Mouse (Mus musculus) subcutaneous adipose tissue, adult 2 months (tissue): Measurements from ENCODE around the gene Rasgrp4. TPM values are rescaled to one million over a fixed set of nuclear protein-coding genes. Genes with fewer than 3 reads are reported as not detected.

Experiments used
- polyA plus RNA-seq: library from polyadenylated mRNA; depleted of rRNA; stranded (reverse); fragments of >200 nt; gene quantifications from 2 replicates; pipeline ENCODE4 v1.2.3, GENCODE M21; 2012; ENCODE audit warnings: low replicate concordance; rRNA removed

Rasgrp4 gene
- polyA plus RNA-seq: 16.5 and 16.6 TPM in 2 replicates

GRCm38 (mm10) chr7:29134693-29135386 lies at the start of gene Rasgrp4:
TSS of gene Rasgrp4 (plus strand) at chr7:29134851.

GRCm38 (mm10) chr7:29124970-29125369 lies 9.7 kb upstream of the Rasgrp4 start, which contains the start of gene Ryr1:
TSS of gene Ryr1 (minus strand) at chr7:29125179.

GRCm38 (mm10) chr7:29155838-29156782 lies 21.5 kb downstream of the Rasgrp4 start, which contains the start of gene Fam98c:
TSS of gene Fam98c (minus strand) at chr7:29156234.

GRCm38 (mm10) chr7:29170066-29170754 lies 35.6 kb downstream of the Rasgrp4 start, which contains the start of the genes Ggn and Spred3:
TSS of gene Ggn (plus strand) at chr7:29170210.
TSS of gene Spred3 (minus strand) at chr7:29170411.

GRCm38 (mm10) chr7:29180077-29180853 lies 45.6 kb downstream of the Rasgrp4 start, which contains the start of gene Psmd8:
TSS of gene Psmd8 (minus strand) at chr7:29180701.

Other genes with a start within 250 kb of the Rasgrp4 start
- gene Actn4, start 172.5 kb upstream of the Rasgrp4 start, polyA plus RNA-seq: 420 and 464 TPM in 2 replicates
- 291 and 376 TPM in 2 replicates for gene Eif3k, start 153.0 kb upstream of the Rasgrp4 start, polyA plus RNA-seq
- 8.4 and 8.8 TPM in 2 replicates for gene Map4k1, start 152.8 kb upstream of the Rasgrp4 start, polyA plus RNA-seq
- 0.09 and 0.18 TPM in 2 replicates for gene Ryr1, start 9.7 kb upstream of the Rasgrp4 start, polyA plus RNA-seq
- 29.2 and 29.6 TPM in 2 replicates for gene Fam98c, start 21.4 kb downstream of the Rasgrp4 start, polyA plus RNA-seq
- 1.5 and 1.6 TPM in 2 replicates for gene Ggn, start 35.4 kb downstream of the Rasgrp4 start, polyA plus RNA-seq
- 8.0 and 13.0 TPM in 2 replicates for gene Spred3, start 35.6 kb downstream of the Rasgrp4 start, polyA plus RNA-seq
- gene Psmd8, start 45.9 kb downstream of the Rasgrp4 start, polyA plus RNA-seq: 263 TPM in 2 replicates
- gene Catsperg1, start 79.2 kb downstream of the Rasgrp4 start, polyA plus RNA-seq: 5.4 and 7.0 TPM in 2 replicates
- gene Kcnk6, start 97.7 kb downstream of the Rasgrp4 start, polyA plus RNA-seq: 14.0 and 21.7 TPM in 2 replicates
- gene Yif1b, start 103.5 kb downstream of the Rasgrp4 start, polyA plus RNA-seq: 136 and 142 TPM in 2 replicates
- 2.1 and 4.1 TPM in 2 replicates for gene 2200002D01Rik, start 113.6 kb downstream of the Rasgrp4 start, polyA plus RNA-seq
- 25.7 and 182 TPM in 2 replicates for gene Spint2, start 147.1 kb downstream of the Rasgrp4 start, polyA plus RNA-seq
- gene Ppp1r14a, start 154.5 kb downstream of the Rasgrp4 start, polyA plus RNA-seq: 20.1 and 193 TPM in 2 replicates
- gene Dpf1, start 169.1 kb downstream of the Rasgrp4 start, polyA plus RNA-seq: 1.1 and 2.4 TPM in 2 replicates